Mouse (Mus musculus): ENCODE measurements around the gene Rps6ka5. TPM values are rescaled to one million over a fixed set of nuclear protein-coding genes. Genes with fewer than 3 reads are reported as not detected.

Rps6ka5 gene
- total RNA-seq, 4 experiments from 2014 or later = 7.5 to 16.9 (median 10.2) TPM

DNA sequence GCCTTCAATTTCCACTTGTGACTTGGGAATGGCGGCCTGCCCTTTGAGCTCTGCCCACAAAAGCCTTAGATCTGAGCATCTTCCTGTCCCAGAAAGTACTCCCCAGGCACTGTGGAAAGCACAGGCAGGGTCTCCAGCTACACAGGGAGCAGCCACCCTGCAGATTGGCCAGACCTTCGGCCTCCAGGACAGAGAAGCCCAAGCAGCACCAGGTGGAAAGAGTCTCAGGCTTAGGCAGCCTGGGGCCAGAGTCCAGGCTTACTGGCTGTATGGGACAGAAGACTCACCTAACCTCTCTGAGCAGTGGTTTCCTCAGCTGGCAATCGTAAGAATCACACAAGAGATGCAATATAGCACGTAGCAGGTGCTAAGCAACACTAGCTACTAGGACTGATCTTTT lies 223.1 kb downstream of the Rps6ka5 start:
- no peak for DNase-seq (ENCODE audit: low spot score in 2 of 2)

DNA sequence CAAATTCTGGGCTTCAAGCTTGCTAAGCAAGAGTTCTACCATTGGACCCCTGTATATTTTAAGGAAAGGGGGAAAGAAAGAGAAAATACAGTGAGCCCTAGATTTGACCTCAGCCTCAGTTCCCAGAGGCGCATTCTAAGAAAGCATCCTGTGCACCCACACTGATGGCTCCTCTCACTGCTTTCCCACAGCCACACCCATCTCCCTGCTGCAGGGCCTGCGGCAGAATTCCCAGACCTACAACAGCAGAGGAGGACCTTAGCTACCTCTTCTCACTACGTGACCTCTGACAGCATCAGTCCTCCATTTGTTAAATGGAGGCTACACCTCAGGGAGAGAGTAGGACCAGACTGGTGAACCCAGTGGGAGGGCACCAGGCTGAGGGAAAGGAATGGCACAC lies 224.2 kb downstream of the Rps6ka5 start:
- DNase-seq (ENCODE audit: low spot score in 2 of 2) = no peak

DNA sequence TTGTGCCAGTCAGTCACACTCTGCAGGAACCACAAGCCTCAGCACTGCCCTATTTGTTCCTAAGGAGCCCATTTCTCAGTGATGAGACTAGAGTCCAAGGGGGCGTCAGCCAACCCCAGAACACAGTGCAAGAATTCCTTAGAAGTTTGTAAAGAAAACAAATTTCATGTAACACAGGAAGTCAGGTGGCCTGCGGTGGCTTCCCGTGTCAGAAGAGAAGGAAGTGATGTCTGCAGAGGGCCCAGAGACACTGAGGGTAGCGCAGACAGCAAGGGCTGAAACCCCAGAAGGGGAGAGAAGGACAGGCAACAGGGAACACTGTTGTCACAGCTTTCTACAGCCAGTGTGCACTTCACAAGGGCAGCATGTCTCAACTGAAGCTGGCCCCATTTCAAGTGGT lies 225.5 kb downstream of the Rps6ka5 start:
- DNase-seq (ENCODE audit: low spot score in 2 of 2) = no peak

DNA sequence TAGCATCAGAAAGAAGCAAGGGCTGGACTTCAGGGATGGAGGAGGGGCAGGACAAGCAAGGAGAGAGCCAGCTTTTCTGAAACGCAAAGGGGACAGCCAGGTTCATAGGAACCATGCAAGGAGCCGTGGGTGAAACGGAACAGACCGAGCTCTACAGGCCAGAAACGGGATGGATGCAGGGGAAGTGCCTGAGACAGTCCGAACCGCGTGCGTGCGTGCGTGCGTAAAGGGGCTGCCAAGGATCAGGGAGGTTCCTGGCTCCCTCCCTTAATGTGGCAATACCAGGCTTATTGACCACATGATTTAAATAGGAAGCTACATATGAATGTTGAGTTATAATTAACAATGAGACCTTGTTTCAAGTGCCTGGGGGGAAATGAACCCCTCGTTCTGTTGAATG lies 227.3 kb downstream of the Rps6ka5 start:
- DNase-seq (ENCODE audit: low spot score in 2 of 2) = no peak

Other genes with a start within 250 kb of the Rps6ka5 start
- 100 to 1,000 TPM; 134 to 191 (median 150) TPM for gene Ttc7b, start 206.2 kb downstream of the Rps6ka5 start, total RNA-seq (2022)
- 10 to 100 TPM; 20.8 to 28.3 (median 26.4) TPM for gene Dglucy, start 52.1 kb upstream of the Rps6ka5 start, total RNA-seq (2022)
- under 1 TPM in 1 of 4 experiments, not detected in 3; 0.15 TPM for gene Gpr68, start 181.2 kb upstream of the Rps6ka5 start, total RNA-seq (2022)